Mouse (Mus musculus): Measurements from ENCODE around the gene AU018091. TPM values are rescaled to one million over a fixed set of nuclear protein-coding genes. Genes with fewer than 3 reads are reported as not detected.

AU018091 gene
- not detected in 4 replicates for total RNA-seq (2023; ENCODE audit: inconsistent age)

DNA sequence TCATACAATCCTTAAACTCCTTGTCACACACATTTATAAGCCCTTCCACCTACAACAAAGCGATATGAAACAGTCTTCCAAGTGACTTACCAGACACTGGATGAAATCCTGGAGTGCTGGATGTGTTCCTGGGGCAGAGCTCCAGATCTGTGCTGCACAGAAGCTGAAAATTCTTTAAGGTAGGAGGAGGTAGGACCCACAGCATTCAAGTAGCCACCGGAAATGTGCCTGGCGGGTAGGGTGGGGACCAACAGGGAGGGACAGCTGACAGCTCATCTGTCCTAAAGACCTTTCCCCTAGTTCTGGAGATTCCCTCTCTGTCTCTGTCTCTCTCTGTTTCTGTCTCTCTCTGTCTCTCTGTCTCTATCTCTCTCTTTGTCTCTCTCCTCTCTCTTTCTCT, at the start of gene AU018091:
AU018091 (minus strand) TSS at position 279 of the 400 bp plus-strand sequence.

Other genes with a start within 250 kb of the AU018091 start
- not detected in 4 replicates for gene Nlrp12, start 80.5 kb upstream of the AU018091 start, total RNA-seq (2023; ENCODE audit: inconsistent age)
- gene Myadm, start 119.9 kb upstream of the AU018091 start, total RNA-seq (2023; ENCODE audit: inconsistent age), result 79.1 to 101 TPM (median 88.3 TPM) in 4 replicates
- gene Prkcg, start 120.0 kb upstream of the AU018091 start, total RNA-seq (2023; ENCODE audit: inconsistent age), result 8.6 to 15.9 TPM (median 12.7 TPM) in 4 replicates
- not detected in 4 replicates for gene Cacng7, start 163.8 kb upstream of the AU018091 start, total RNA-seq (2023; ENCODE audit: inconsistent age)
- gene Cacng8, start 221.5 kb upstream of the AU018091 start, total RNA-seq (2023; ENCODE audit: inconsistent age), result not detected in 4 replicates